Mouse (Mus musculus): Measurements from ENCODE around the gene Cep41.

The Cep41 gene

DNA sequence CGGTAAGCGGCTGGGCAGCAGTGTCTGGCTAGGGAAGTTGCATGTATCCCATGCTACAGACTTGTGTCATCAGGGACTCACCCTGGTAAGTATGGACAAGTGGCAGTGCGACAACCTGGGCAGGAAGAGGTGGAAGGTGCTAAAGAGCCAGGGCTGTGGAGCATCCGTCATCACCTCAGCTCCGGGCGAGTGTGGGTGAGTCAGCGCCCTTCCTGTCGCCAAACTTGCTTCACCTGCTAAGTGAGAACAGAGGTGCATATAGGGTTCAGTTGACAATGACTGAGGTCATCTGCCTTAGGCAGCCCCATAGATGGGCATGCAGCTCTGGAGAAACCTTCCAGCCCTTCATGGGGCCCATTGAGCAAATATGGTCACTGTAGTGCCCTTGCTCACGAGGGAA lies 68.8 kb downstream of the Cep41 start:
- DNase-seq (ENCODE audit: low spot score), result no peak

DNA sequence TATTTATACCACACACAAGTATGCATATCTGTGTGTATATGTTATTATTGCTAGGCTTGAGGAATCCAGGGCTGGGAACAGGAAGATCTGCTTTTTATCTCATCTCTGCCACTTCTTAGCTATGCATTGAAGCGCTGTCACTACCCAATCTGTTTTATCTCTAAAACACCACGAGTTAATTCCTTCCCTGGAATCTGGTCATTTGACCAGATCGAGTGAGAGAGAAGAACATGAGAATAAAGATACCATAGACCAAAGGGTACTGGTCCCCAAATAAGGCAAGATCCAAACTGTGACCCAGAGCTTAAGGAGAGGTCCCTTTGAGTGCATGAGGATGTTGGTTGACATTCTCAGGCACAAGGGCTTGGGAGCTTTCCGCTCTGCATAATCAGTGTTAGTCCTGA lies 71.6 kb downstream of the Cep41 start:
- DNase-seq (ENCODE audit: low spot score), result no peak

GRCm38 (mm10) chr6:30620994-30621393 lies 72.6 kb downstream of the Cep41 start:
- no peak for DNase-seq (ENCODE audit: low spot score)

DNA sequence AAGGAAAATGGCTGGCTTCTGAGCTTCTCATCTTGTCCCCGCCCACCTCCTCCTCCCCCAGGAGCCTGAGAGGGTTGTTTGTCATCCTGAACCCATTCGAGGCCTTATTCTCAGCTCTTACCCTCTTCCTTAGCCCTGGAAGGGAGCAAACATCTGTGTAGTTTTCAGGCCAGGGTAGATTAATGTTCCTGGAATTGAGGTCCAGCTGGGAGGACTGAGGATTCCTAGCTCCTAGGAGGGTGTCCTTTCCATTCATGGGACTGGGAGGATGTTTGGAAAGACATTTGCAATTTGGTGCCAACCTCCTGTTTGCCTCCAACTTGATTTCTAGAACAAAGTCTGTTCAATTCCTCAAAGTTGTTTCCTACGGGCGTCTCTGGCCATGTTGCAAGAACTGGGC lies 73.0 kb downstream of the Cep41 start:
- DNase-seq (ENCODE audit: low spot score), result no peak

GRCm38 (mm10) chr6:30619606-30620005 lies 73.9 kb downstream of the Cep41 start:
- DNase-seq (ENCODE audit: low spot score), result no peak

GRCm38 (mm10) chr6:30618735-30619134 lies 74.8 kb downstream of the Cep41 start:
- DNase-seq (ENCODE audit: low spot score), result no peak

- DNase-seq (ENCODE audit: low spot score), result peak; percentile 54
Measured at GRCm38 (mm10) chr6:30617959-30618590, 75.5 kb downstream of the Cep41 start.

GRCm38 (mm10) chr6:30617020-30617958 lies 76.3 kb downstream of the Cep41 start:
- DNase-seq (ENCODE audit: low spot score), result no peak

- no peak for DNase-seq (ENCODE audit: low spot score)
Measured at GRCm38 (mm10) chr6:30616491-30616941, 77.0 kb downstream of the Cep41 start.

GRCm38 (mm10) chr6:30615741-30616140 lies 77.8 kb downstream of the Cep41 start:
- no peak for DNase-seq (ENCODE audit: low spot score)

DNA sequence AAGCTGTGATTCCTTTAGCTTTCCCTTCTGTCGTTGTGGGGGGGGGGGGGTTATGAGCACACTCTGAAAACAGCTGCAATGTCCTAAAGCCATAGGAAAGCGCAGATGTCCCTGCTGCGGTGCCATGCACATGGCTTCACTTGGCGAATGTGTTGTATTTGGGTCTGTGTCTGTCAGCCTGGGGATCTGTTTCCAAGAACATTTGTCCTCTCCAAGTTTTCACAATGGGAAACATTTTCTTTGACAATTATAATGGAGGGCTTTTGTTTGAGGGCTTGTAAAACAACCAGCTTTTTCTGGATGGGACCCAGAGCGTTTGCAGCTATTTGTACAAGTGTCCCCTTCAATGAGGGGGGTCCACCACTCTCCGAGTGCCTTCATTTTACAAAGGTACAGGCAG lies 79.3 kb downstream of the Cep41 start:
- no peak for DNase-seq (ENCODE audit: low spot score)

DNA sequence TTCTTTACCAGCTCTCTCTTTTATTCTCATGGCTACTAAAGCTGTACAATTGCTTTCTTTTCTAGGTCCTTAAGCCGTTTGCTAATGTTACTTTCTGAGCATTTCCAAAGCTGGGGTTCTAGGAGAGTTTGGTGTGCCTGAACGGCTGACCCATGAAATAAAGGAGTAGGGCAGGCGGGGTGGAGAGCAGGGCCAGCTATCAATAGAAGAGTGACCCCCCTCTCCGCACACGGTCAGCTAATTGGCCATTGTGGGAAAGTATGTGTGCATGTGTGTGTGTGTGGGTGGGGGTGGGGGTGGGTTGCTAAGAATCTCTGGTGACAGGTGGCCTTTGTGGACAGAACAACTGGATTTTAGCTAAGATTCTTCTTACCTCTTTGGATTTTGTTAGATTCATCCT lies 82.3 kb downstream of the Cep41 start:
- DNase-seq (ENCODE audit: low spot score), result no peak

- DNase-seq (ENCODE audit: low spot score), result no peak
Measured at GRCm38 (mm10) chr6:30610710-30611109, 82.8 kb downstream of the Cep41 start, which contains the start of gene Cpa5. TSS of gene Cpa5 (plus strand) at chr6:30611010.

GRCm38 (mm10) chr6:30605672-30606071 lies 87.9 kb downstream of the Cep41 start:
- no peak for DNase-seq (ENCODE audit: low spot score)

- no peak for DNase-seq (ENCODE audit: low spot score)
Measured at GRCm38 (mm10) chr6:30605111-30605510, 88.4 kb downstream of the Cep41 start.

DNA sequence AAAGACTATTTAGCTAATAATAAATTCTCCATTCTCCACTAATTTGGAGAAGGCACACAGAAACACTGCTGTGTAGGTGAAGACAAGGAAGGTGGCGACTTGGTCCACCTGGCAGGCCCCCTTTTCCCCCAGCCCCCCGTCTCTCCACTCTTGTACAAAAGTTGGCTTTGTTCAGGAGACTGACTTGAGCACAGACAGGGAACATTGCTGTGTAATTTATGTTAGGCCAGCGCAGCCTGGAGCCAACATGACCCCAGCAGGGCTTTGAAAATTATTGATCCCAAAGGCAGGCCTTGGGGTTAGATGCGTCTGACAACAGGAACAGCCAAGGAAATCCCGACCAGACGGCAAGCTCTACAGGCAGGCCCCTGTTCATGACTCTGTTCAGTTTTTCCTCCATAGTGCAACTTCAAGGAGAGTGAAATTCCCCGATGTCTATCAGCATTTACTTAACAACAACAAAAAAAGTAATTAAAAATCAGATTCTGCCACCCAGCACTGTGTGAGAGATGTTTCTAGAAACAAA lies 89.1 kb downstream of the Cep41 start:
- no peak for DNase-seq (ENCODE audit: low spot score)

Measured in layer of hippocampus, adult 11-12 months (tissue).